Mouse (Mus musculus): ENCODE measurements around the gene Lurap1. TPM values are rescaled to one million over a fixed set of nuclear protein-coding genes. Genes with fewer than 3 reads are reported as not detected.
A peak's percentile ranks its signal among the peaks of the same experiment; 100 is the strongest.

Lurap1 gene
- 3.0 and 3.5 TPM in 2 replicates for polyA plus RNA-seq (2014; fragmentation: Nextera tagmentation; extraction: Ambion mirVana)

- ATAC-seq (ENCODE audit: insufficient number of reproducible peaks, insufficient read depth, low FRiP score, low read depth) = no peak
- H3K4me2 ChIP-seq (replicated peaks; ENCODE audit: low read depth, low read length) = peak within 1 kb of the TSS; percentile 76
- H3K4me1 ChIP-seq (ENCODE audit: control insufficient read depth, insufficient read depth, low read length) = peaks cover 7% of the 10 kb centered on the region
- 71% methylated on average over 6 of the region's 6 CpGs for WGBS
- peak within 1 kb of the TSS; percentile 73 for H3K4me3 ChIP-seq (ENCODE audit: low read depth, low read length)
- H3K9me3 ChIP-seq (ENCODE audit: control insufficient read depth, low read depth, low read length) = no peaks in the 10 kb centered on the region
- H3K27me3 ChIP-seq (ENCODE audit: control insufficient read depth, insufficient read depth, low read length) = no peaks in the 10 kb centered on the region
- peaks cover 43% of the 10 kb centered on the region for H3K36me3 ChIP-seq (ENCODE audit: control insufficient read depth, insufficient read depth, low read length)
- H3K27ac ChIP-seq (ENCODE audit: low read length) = peak within 1 kb of the TSS; percentile 79
- peak within 1 kb of the TSS; percentile 89 for H3K9ac ChIP-seq (replicated peaks; ENCODE audit: low read depth, low read length)
These were observed at the start of gene Lurap1 for GRCm38 (mm10) chr4:116151238-116151637. Lurap1 (minus strand) TSS chr4:116151338.

DNA sequence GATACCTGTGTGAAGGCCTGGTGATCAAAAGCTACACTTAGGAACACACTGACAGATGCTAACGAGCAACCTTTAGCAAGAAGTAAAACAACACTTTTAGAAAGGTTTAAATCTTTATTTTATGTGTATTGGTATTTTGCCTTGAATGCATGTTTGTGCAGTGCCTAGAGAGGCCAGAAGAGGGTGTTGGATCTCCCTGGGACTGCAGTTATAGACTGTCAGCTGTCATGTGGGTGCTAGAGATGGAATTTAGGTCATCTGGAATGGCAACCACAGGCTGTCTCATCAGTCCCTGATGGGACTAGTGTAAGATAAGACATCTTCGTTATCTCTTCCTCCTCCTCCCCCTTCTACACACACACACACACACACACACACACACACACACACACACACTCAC is 47.3 kb upstream of the Lurap1 start:
- H3K4me1 ChIP-seq (ENCODE audit: control insufficient read depth, insufficient read depth, low read length) = no peaks in the 10 kb centered on the region
- no peak overlapping the region for H3K9ac ChIP-seq (replicated peaks; ENCODE audit: low read depth, low read length)
- no peaks in the 10 kb centered on the region for H3K36me3 ChIP-seq (ENCODE audit: control insufficient read depth, insufficient read depth, low read length)
- 81% methylated on average over 2 of the region's 2 CpGs for WGBS
- no peak overlapping the region for H3K4me2 ChIP-seq (replicated peaks; ENCODE audit: low read depth, low read length)
- ATAC-seq (ENCODE audit: insufficient number of reproducible peaks, insufficient read depth, low FRiP score, low read depth) = no peak
- no peak overlapping the region for H3K4me3 ChIP-seq (ENCODE audit: low read depth, low read length)
- no peaks in the 10 kb centered on the region for H3K27me3 ChIP-seq (ENCODE audit: control insufficient read depth, insufficient read depth, low read length)
- H3K27ac ChIP-seq (ENCODE audit: low read length) = no peak overlapping the region
- no peaks in the 10 kb centered on the region for H3K9me3 ChIP-seq (ENCODE audit: control insufficient read depth, low read depth, low read length)

- ATAC-seq (ENCODE audit: insufficient number of reproducible peaks, insufficient read depth, low FRiP score, low read depth) = peak; percentile 71; the same call in 1 of the 2 replicates
- Histone ChIP-seq H3K4me2 (replicated peaks; ENCODE audit: low read depth, low read length) (no peak overlapping the region), H3K9me3 (ENCODE audit: control insufficient read depth, low read depth, low read length) (no peaks in the 10 kb centered on the region), H3K36me3 (ENCODE audit: control insufficient read depth, insufficient read depth, low read length) (no peaks in the 10 kb centered on the region), H3K27ac (ENCODE audit: low read length) (no peak overlapping the region), H3K4me3 (ENCODE audit: low read depth, low read length) (no peak overlapping the region), H3K27me3 (ENCODE audit: control insufficient read depth, insufficient read depth, low read length) (no peaks in the 10 kb centered on the region), H3K9ac (replicated peaks; ENCODE audit: low read depth, low read length) (no peak overlapping the region), H3K4me1 (ENCODE audit: control insufficient read depth, insufficient read depth, low read length) (no peaks in the 10 kb centered on the region)
- 50% methylated on average over 9 of the region's 9 CpGs for WGBS
These were observed 42.6 kb upstream of the Lurap1 start for GRCm38 (mm10) chr4:116193583-116194383.

- Histone ChIP-seq H3K9me3 (ENCODE audit: control insufficient read depth, low read depth, low read length) (no peaks in the 10 kb centered on the region), H3K4me1 (ENCODE audit: control insufficient read depth, insufficient read depth, low read length) (no peaks in the 10 kb centered on the region), H3K27me3 (ENCODE audit: control insufficient read depth, insufficient read depth, low read length) (no peaks in the 10 kb centered on the region), H3K4me3 (ENCODE audit: low read depth, low read length) (no peak overlapping the region), H3K9ac (replicated peaks; ENCODE audit: low read depth, low read length) (no peak overlapping the region), H3K27ac (ENCODE audit: low read length) (no peak overlapping the region), H3K36me3 (ENCODE audit: control insufficient read depth, insufficient read depth, low read length) (no peaks in the 10 kb centered on the region), H3K4me2 (replicated peaks; ENCODE audit: low read depth, low read length) (no peak overlapping the region)
- 42% methylated on average over 4 of the region's 4 CpGs for WGBS
- ATAC-seq (ENCODE audit: insufficient number of reproducible peaks, insufficient read depth, low FRiP score, low read depth) = no peak
These were observed 41.2 kb upstream of the Lurap1 start for GRCm38 (mm10) chr4:116192286-116192835.

DNA sequence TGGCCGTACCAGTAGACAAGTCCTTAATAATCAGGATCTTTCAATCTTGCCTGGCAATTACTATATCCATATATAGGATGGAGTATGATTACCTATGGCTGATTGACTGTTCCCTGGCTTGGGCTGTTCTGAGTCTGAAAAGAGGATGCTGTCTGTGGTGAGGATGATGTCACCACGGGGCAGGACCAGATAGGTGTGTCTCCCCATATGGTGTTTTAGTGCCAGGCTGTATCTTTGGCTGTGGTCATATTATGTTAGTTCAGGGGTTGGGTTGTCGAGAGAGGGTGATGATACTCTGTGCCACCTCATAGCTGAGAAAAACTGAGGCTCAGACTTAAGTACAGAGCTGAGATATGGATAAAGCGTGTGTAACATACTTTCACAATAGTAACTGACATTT is 33.9 kb upstream of the Lurap1 start:
- no peak for ATAC-seq (ENCODE audit: insufficient number of reproducible peaks, insufficient read depth, low FRiP score, low read depth)
- Histone ChIP-seq H3K27me3 (ENCODE audit: control insufficient read depth, insufficient read depth, low read length) (no peaks in the 10 kb centered on the region), H3K9me3 (ENCODE audit: control insufficient read depth, low read depth, low read length) (no peaks in the 10 kb centered on the region), H3K27ac (ENCODE audit: low read length) (no peak overlapping the region), H3K4me3 (ENCODE audit: low read depth, low read length) (no peak overlapping the region), H3K9ac (replicated peaks; ENCODE audit: low read depth, low read length) (no peak overlapping the region), H3K4me2 (replicated peaks; ENCODE audit: low read depth, low read length) (no peak overlapping the region), H3K4me1 (ENCODE audit: control insufficient read depth, insufficient read depth, low read length) (no peaks in the 10 kb centered on the region), H3K36me3 (ENCODE audit: control insufficient read depth, insufficient read depth, low read length) (no peaks in the 10 kb centered on the region)
- 88% methylated on average over 4 of the region's 4 CpGs for WGBS

GRCm38 (mm10) chr4:116182745-116183144 is 31.6 kb upstream of the Lurap1 start:
- Histone ChIP-seq H3K4me2 (replicated peaks; ENCODE audit: low read depth, low read length) (no peak overlapping the region), H3K9ac (replicated peaks; ENCODE audit: low read depth, low read length) (no peak overlapping the region), H3K36me3 (ENCODE audit: control insufficient read depth, insufficient read depth, low read length) (no peaks in the 10 kb centered on the region), H3K27me3 (ENCODE audit: control insufficient read depth, insufficient read depth, low read length) (no peaks in the 10 kb centered on the region), H3K4me3 (ENCODE audit: low read depth, low read length) (no peak overlapping the region), H3K9me3 (ENCODE audit: control insufficient read depth, low read depth, low read length) (no peaks in the 10 kb centered on the region), H3K4me1 (ENCODE audit: control insufficient read depth, insufficient read depth, low read length) (no peaks in the 10 kb centered on the region), H3K27ac (ENCODE audit: low read length) (no peak overlapping the region)
- 12% methylated on average over 12 of the region's 12 CpGs for WGBS
- no peak for ATAC-seq (ENCODE audit: insufficient number of reproducible peaks, insufficient read depth, low FRiP score, low read depth)

DNA sequence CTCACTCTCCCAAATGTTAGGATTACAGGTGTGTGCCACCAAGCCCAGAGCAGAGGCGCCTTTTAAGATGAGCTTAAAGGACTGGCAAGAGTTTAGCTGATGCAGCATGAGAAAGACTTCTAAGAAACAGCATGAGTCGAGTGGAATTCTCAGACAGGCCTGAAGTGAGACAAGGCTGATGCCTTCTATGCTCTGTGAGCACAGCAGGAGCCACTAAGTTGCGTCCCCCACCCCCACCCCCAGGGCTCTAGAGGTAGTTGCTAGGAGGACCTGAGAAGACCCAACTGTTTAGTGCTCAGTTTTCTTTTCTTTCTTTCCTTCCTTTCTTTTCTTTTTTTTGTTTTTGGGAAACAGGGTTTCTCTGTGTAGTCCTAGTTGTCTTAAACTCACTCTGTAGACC is 30.9 kb upstream of the Lurap1 start:
- H3K9ac ChIP-seq (replicated peaks; ENCODE audit: low read depth, low read length) = no peak overlapping the region
- H3K27ac ChIP-seq (ENCODE audit: low read length) = no peak overlapping the region
- no peak for ATAC-seq (ENCODE audit: insufficient number of reproducible peaks, insufficient read depth, low FRiP score, low read depth)
- no peak overlapping the region for H3K4me3 ChIP-seq (ENCODE audit: low read depth, low read length)
- 0 out of 2 replicates have a peak, but pooled peaks cover 3% of the 10 kb centered on the region for H3K4me1 ChIP-seq (ENCODE audit: control insufficient read depth, insufficient read depth, low read length)
- H3K27me3 ChIP-seq (ENCODE audit: control insufficient read depth, insufficient read depth, low read length) = no peaks in the 10 kb centered on the region
- H3K36me3 ChIP-seq (ENCODE audit: control insufficient read depth, insufficient read depth, low read length) = no peaks in the 10 kb centered on the region
- WGBS = 52% methylated on average over 3 of the region's 3 CpGs
- no peak overlapping the region for H3K4me2 ChIP-seq (replicated peaks; ENCODE audit: low read depth, low read length)
- no peaks in the 10 kb centered on the region for H3K9me3 ChIP-seq (ENCODE audit: control insufficient read depth, low read depth, low read length)

DNA sequence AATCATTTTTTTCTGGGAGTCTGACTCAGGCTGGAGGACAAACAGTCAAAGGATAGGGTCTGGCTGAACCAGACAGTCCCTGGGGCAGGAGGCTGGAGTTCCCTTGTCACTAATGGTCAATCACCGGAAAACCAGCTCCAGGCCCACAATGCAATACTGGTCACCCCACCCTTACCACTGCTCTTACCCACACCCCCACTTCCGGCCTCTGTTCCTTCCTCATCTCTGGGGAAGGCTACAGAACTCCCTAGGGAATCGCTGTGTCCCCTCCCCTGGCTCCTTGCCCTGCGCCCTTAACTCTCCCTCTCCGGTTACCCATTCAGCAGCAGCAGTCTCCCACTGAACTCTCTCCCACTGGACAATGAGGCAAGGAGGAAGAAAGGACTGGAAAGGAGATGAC is 26.0 kb upstream of the Lurap1 start:
- ATAC-seq (ENCODE audit: insufficient number of reproducible peaks, insufficient read depth, low FRiP score, low read depth) = no peak
- H3K4me2 ChIP-seq (replicated peaks; ENCODE audit: low read depth, low read length) = peak overlapping the region; percentile 42; the same call in 1 of the 2 replicates
- no peak overlapping the region for H3K4me3 ChIP-seq (ENCODE audit: low read depth, low read length)
- H3K27ac ChIP-seq (ENCODE audit: low read length) = peak overlapping the region; percentile 86
- H3K9me3 ChIP-seq (ENCODE audit: control insufficient read depth, low read depth, low read length) = no peaks in the 10 kb centered on the region
- peaks cover 22% of the 10 kb centered on the region; the same call in 1 of the 2 replicates for H3K4me1 ChIP-seq (ENCODE audit: control insufficient read depth, insufficient read depth, low read length)
- H3K27me3 ChIP-seq (ENCODE audit: control insufficient read depth, insufficient read depth, low read length) = no peaks in the 10 kb centered on the region
- no peak overlapping the region; the same call in 1 of the 2 replicates for H3K9ac ChIP-seq (replicated peaks; ENCODE audit: low read depth, low read length)
- no peaks in the 10 kb centered on the region for H3K36me3 ChIP-seq (ENCODE audit: control insufficient read depth, insufficient read depth, low read length)
- 34% methylated on average over 5 of the region's 5 CpGs for WGBS

All from stomach, embryonic 14.5 days (tissue).